Mouse (Mus musculus) adrenal gland, adult 8-10 months (tissue): Measurements from ENCODE around the gene Lpar4. TPM values are rescaled to one million over a fixed set of nuclear protein-coding genes. Genes with fewer than 3 reads are reported as not detected.

Experiments
- DNase-seq: peaks from one replicate; pipeline ENCODE4 v3.0.0; 2022
- total RNA-seq, 4 experiments: library from RNA; stranded (reverse); gene quantifications; 2 replicates each; pipeline ENCODE4 v1.2.4; 2022

Gene Lpar4
- 1 to 10 TPM in 2 of 4 experiments, under 1 TPM in 2; 0.87 to 1.8 (median 1.3) TPM for total RNA-seq

GRCm38 (mm10) chrX:106920175-106920827 is at the start of gene Lpar4:
Gene Lpar4 (plus strand): TSS chrX:106920625.
- no peak for DNase-seq

- DNase-seq, result no peak
Measured at GRCm38 (mm10) chrX:106871426-106871825, 49.0 kb upstream of the Lpar4 start.

GRCm38 (mm10) chrX:106871894-106872293 is 48.5 kb upstream of the Lpar4 start:
- DNase-seq, result no peak

GRCm38 (mm10) chrX:106872315-106872714 is 48.1 kb upstream of the Lpar4 start:
- DNase-seq, result no peak

- DNase-seq, result no peak
Measured at GRCm38 (mm10) chrX:106897707-106898275, 22.6 kb upstream of the Lpar4 start.

- no peak for DNase-seq
Measured at GRCm38 (mm10) chrX:106920828-106921619, 599 bp downstream of the Lpar4 start.

GRCm38 (mm10) chrX:106924572-106924971 is 4.1 kb downstream of the Lpar4 start:
- DNase-seq, result no peak

GRCm38 (mm10) chrX:106939326-106939725 is 18.9 kb downstream of the Lpar4 start:
- no peak for DNase-seq

- DNase-seq, result no peak
Measured at GRCm38 (mm10) chrX:106950558-106950957, 30.1 kb downstream of the Lpar4 start.

GRCm38 (mm10) chrX:106951016-106951415 is 30.6 kb downstream of the Lpar4 start:
- no peak for DNase-seq

- no peak for DNase-seq
Measured at GRCm38 (mm10) chrX:106953840-106954239, 33.4 kb downstream of the Lpar4 start.

- no peak for DNase-seq
Measured at GRCm38 (mm10) chrX:106962233-106962632, 41.8 kb downstream of the Lpar4 start.

GRCm38 (mm10) chrX:106964326-106964725 is 43.9 kb downstream of the Lpar4 start:
- DNase-seq, result peak; percentile 5

Other genes with a start within 250 kb of the Lpar4 start
- gene Rtl3, start 80.0 kb upstream of the Lpar4 start, total RNA-seq, result under 1 TPM in 3 of 4 experiments, not detected in 1; 0.15 to 0.16 (median 0.15) TPM
- gene P2ry10, start 167.9 kb downstream of the Lpar4 start, total RNA-seq, result under 1 TPM; 0.17 to 0.43 (median 0.19) TPM
- 1 to 10 TPM in 2 of 4 experiments, under 1 TPM in 2; 0.91 to 3.5 (median 1.5) TPM for gene P2ry10b, start 228.3 kb downstream of the Lpar4 start, total RNA-seq